Mouse (Mus musculus): ENCODE data around the gene Igdcc3. TPM values are rescaled to one million over a fixed set of nuclear protein-coding genes. Genes with fewer than 3 reads are reported as not detected.

Igdcc3 gene
- polyA plus RNA-seq, 1 experiment = not detected

DNA sequence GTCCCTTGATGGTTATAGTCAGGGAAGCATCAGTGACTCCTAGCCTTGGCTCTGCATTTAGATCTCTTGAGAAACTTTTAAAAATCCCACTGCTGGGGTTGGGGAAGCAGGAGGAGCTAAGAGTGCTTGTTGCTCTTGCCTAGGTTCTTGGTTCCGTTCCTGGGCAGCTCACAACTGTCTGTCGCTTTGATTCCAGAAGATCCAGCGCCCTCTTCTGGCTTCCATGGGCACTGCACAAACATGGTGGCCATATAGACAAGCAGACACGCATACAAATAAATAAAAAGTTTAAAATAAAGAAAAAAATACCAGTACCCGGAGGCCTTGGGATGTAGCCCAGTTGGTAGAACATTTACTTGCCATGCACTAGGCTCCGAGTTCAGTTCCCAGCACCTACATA lies 89.3 kb downstream of the Igdcc3 start:
- Histone ChIP-seq H3K36me3 (replicated peaks; ENCODE audit: low read length) (peaks cover 6% of the 10 kb centered on the region), H3K9me3 (peaks cover 15% of the 10 kb centered on the region), H3K4me3 (replicated peaks) (no peak overlapping the region), H3K27me3 (replicated peaks) (no peaks in the 10 kb centered on the region), H3K4me1 (peaks cover 6% of the 10 kb centered on the region; the same call in 1 of the 2 replicates)
- TF ChIP-seq GATA1 (IDR thresholded peaks at IDR 0.05; ENCODE audit: borderline replicate concordance, low read length) (no peak), FLI1 (IDR thresholded peaks at IDR 0.05; ENCODE audit: low read length) (no peak)

DNA sequence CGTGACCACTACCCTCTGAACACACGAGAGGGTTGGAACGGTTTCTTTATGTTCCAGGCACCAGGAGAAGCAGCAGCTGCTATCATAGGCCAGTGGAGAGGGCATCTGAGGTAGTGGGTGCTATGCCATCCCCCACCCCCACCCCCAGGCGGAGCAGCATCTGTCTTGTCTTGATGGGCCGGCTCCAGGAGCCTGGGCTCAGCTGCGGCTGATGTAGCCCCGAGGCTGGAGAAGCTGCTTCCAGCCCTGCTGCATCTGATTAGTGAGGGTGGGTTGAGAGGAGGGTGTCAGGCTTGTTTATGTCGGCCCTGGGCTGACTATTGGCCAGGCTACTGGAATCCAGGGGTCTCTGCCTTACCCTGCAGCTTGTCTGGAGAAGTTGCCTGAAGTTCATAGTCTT lies 90.3 kb downstream of the Igdcc3 start:
- peaks cover 6% of the 10 kb centered on the region for H3K36me3 ChIP-seq (replicated peaks; ENCODE audit: low read length)
- peaks cover 15% of the 10 kb centered on the region for H3K9me3 ChIP-seq
- peaks cover 6% of the 10 kb centered on the region; the same call in 1 of the 2 replicates for H3K4me1 ChIP-seq
- TF ChIP-seq FLI1 (IDR thresholded peaks at IDR 0.05; ENCODE audit: low read length) = no peak
- no peak for TF ChIP-seq GATA1 (IDR thresholded peaks at IDR 0.05; ENCODE audit: borderline replicate concordance, low read length)
- H3K27me3 ChIP-seq (replicated peaks) = peaks cover 5% of the 10 kb centered on the region
- no peak overlapping the region for H3K4me3 ChIP-seq (replicated peaks)

DNA sequence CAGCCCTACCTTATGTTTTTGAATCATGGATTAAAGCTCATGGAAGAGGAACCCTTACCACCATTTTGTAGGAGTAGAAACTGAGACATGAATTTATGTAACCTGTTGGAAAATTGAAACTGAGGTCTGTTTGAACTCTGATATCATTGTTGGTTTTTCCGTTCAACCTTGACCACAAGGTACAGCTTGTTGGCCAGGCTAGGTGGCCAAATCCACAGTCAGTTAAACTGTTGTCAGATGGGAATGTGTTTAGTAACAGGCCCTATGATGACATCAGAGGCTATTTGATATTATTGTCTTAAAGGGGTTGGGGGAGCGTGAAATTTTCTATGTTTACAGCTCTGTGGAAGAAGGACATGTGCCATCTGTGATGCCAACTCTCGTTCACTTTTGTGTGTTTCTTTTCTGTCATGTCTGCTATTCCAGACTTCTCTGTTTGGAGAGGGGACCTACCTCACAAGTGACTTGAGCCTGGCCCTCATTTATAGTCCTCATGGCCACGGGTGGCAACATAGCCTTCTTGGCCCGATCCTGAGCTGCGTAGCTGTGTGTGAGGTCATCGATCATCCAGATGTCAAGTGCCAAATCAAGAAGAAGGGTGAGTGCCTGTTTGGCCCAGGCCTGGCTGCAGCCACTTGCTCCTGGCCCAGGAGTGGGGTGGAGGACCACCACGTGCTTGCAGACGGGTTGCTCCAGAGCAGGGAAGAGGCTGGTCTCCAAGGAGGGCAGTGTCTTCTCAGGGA lies 92.4 kb downstream of the Igdcc3 start:
- no peak overlapping the region for H3K4me3 ChIP-seq (replicated peaks)
- H3K9me3 ChIP-seq = peaks cover 15% of the 10 kb centered on the region
- no peak for TF ChIP-seq GATA1 (IDR thresholded peaks at IDR 0.05; ENCODE audit: borderline replicate concordance, low read length)
- TF ChIP-seq FLI1 (IDR thresholded peaks at IDR 0.05; ENCODE audit: low read length) = no peak
- H3K4me1 ChIP-seq = peaks cover 6% of the 10 kb centered on the region; the same call in 1 of the 2 replicates
- H3K27me3 ChIP-seq (replicated peaks) = peaks cover 9% of the 10 kb centered on the region
- H3K36me3 ChIP-seq (replicated peaks; ENCODE audit: low read length) = peaks cover 9% of the 10 kb centered on the region

DNA sequence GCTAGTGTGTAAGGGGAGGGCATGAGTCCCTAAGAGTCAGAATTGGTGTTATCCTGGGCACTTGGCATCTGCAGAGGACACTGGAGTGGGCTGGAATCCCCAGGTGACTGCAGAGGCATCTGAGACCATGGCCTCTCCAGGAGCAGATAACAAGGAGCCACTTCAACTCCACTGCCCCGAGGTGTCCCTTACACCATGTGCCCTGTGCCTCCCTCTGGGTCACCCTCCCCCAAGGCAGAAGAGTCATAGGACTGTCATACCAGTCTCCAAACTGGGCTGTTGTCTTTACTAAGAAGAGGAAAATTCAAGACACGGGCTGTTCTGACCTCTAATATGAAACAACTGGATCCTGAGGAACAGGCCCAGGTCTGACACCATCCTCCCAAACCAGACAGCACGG lies 93.7 kb downstream of the Igdcc3 start:
- TF ChIP-seq GATA1 (IDR thresholded peaks at IDR 0.05; ENCODE audit: borderline replicate concordance, low read length) (no peak), FLI1 (IDR thresholded peaks at IDR 0.05; ENCODE audit: low read length) (no peak)
- Histone ChIP-seq H3K4me3 (replicated peaks) (no peak overlapping the region), H3K36me3 (replicated peaks; ENCODE audit: low read length) (peaks cover 9% of the 10 kb centered on the region)

More for the DNA sequence above, 93.7 kb downstream of the Igdcc3 start:
- peaks cover 15% of the 10 kb centered on the region for H3K9me3 ChIP-seq
- peaks cover 9% of the 10 kb centered on the region for H3K27me3 ChIP-seq (replicated peaks)
- H3K4me1 ChIP-seq = peaks cover 6% of the 10 kb centered on the region; the same call in 1 of the 2 replicates

Other genes with a start within 250 kb of the Igdcc3 start
- gene Slc24a1, start 189.6 kb upstream of the Igdcc3 start, polyA plus RNA-seq (2012; ENCODE audit: insufficient read depth, low replicate concordance) = 0.85 TPM in 1 of 2 replicates, not detected in the other
- 37.0 and 41.7 TPM in 2 replicates for gene Ints14, start 180.3 kb upstream of the Igdcc3 start, polyA plus RNA-seq (2012; ENCODE audit: insufficient read depth, low replicate concordance)
- 0.81 and 1.6 TPM in 2 replicates for gene Hacd3, start 119.5 kb upstream of the Igdcc3 start, polyA plus RNA-seq (2012; ENCODE audit: insufficient read depth, low replicate concordance)
- 0.41 and 2.4 TPM in 2 replicates for gene Dpp8, start 108.8 kb upstream of the Igdcc3 start, polyA plus RNA-seq (2012; ENCODE audit: insufficient read depth, low replicate concordance)
- gene Igdcc4, start 39.7 kb upstream of the Igdcc3 start, polyA plus RNA-seq (2012; ENCODE audit: insufficient read depth, low replicate concordance) = 0.08 TPM in 1 of 2 replicates, not detected in the other
- gene Parp16, start 54.2 kb downstream of the Igdcc3 start, polyA plus RNA-seq (2012; ENCODE audit: insufficient read depth, low replicate concordance) = 2.6 and 3.6 TPM in 2 replicates
- gene Cilp, start 124.0 kb downstream of the Igdcc3 start, polyA plus RNA-seq (2012; ENCODE audit: insufficient read depth, low replicate concordance) = 0.03 TPM in 1 of 2 replicates, not detected in the other
- gene Clpx, start 153.1 kb downstream of the Igdcc3 start, polyA plus RNA-seq (2012; ENCODE audit: insufficient read depth, low replicate concordance) = 4.8 and 6.1 TPM in 2 replicates
- gene Pdcd7, start 204.9 kb downstream of the Igdcc3 start, polyA plus RNA-seq (2012; ENCODE audit: insufficient read depth, low replicate concordance) = 7.3 and 14.5 TPM in 2 replicates
- 0.28 and 4.7 TPM in 2 replicates for gene Ubap1l, start 219.9 kb downstream of the Igdcc3 start, polyA plus RNA-seq (2012; ENCODE audit: insufficient read depth, low replicate concordance)

Measured in megakaryocyte, embryonic 14.5 days (primary cell).